Mouse (Mus musculus) heart, adult 18-20 months (tissue): ENCODE data around the gene Rtf1. TPM values are rescaled to one million over a fixed set of nuclear protein-coding genes. Genes with fewer than 3 reads are reported as not detected.

Experiments used
- total RNA-seq, 2 experiments: library from RNA; stranded (reverse); gene quantifications; 2 replicates each; pipeline ENCODE4 v1.2.3; 2021

Rtf1 gene
- total RNA-seq, 2 experiments from 2014 or later = 23.1 to 25.1 TPM

Other genes with a start within 250 kb of the Rtf1 start
- 10 to 100 TPM in 1 of 2 experiments, 1 to 10 TPM in 1; 9.9 to 10.7 TPM for gene Ino80, start 197.4 kb upstream of the Rtf1 start, total RNA-seq
- gene Exd1, start 127.4 kb upstream of the Rtf1 start, total RNA-seq = under 1 TPM; 0.25 to 0.44 TPM
- gene Chp1, start 127.4 kb upstream of the Rtf1 start, total RNA-seq = 10 to 100 TPM; 81.5 to 91.6 TPM
- gene Nusap1, start 56.8 kb upstream of the Rtf1 start, total RNA-seq = 1 to 10 TPM in 1 of 2 experiments, under 1 TPM in 1; 0.95 to 1.2 TPM
- under 1 TPM; 0.25 to 0.26 TPM for gene Oip5, start 56.6 kb upstream of the Rtf1 start, total RNA-seq
- 10 to 100 TPM; 66.3 to 68.9 TPM for gene Ndufaf1, start 12.2 kb upstream of the Rtf1 start, total RNA-seq
- gene Itpka, start 67.3 kb downstream of the Rtf1 start, total RNA-seq = under 1 TPM; 0.42 to 0.98 TPM
- gene Ltk, start 85.4 kb downstream of the Rtf1 start, total RNA-seq = under 1 TPM in 1 of 2 experiments, not detected in 1; 0.13 TPM
- gene Rpap1, start 112.5 kb downstream of the Rtf1 start, total RNA-seq = 10 to 100 TPM; 14.6 to 14.9 TPM
- gene Tyro3, start 122.7 kb downstream of the Rtf1 start, total RNA-seq = 1 to 10 TPM; 1.9 to 2.2 TPM
- 10 to 100 TPM; 28.3 to 37.8 TPM for gene Mga, start 222.2 kb downstream of the Rtf1 start, total RNA-seq